Mouse (Mus musculus) embryonic facial prominence, embryonic 12.5 days (tissue): ENCODE results near the gene Hps1. TPM values are rescaled to one million over a fixed set of nuclear protein-coding genes. Genes with fewer than 3 reads are reported as not detected.

Experiments
- ATAC-seq: fragments of 200-750 bp; cut with Nextera tagmentation; 2 replicates; pipeline ENCODE4 v1.8.0; 2017; ENCODE audit not compliant: insufficient number of reproducible peaks, insufficient read depth, low FRiP score, low TSS enrichment
- H3K27ac ChIP-seq: fragments of 300-500 bp; sonication (generic); 2 replicates; pipeline ENCODE4 v1.5.1; 2016; ENCODE audit warnings: mild to moderate bottlenecking
- H3K27me3 ChIP-seq: fragments of 300-500 bp; sonication (generic); 2 replicates; pipeline ENCODE4 v1.6.1; 2016; ENCODE audit warnings: mild to moderate bottlenecking, moderate library complexity
- H3K36me3 ChIP-seq: fragments of 300-500 bp; sonication (generic); 2 replicates; pipeline ENCODE4 v1.6.1; 2016; ENCODE audit warnings: mild to moderate bottlenecking
- H3K4me1 ChIP-seq: fragments of 300-500 bp; sonication (generic); 2 replicates; pipeline ENCODE4 v1.6.1; 2016
- H3K4me2 ChIP-seq: fragments of 300-500 bp; sonication (generic); replicated peaks from 2 replicates; pipeline ENCODE4 v1.6.1; 2016; ENCODE audit warnings: mild to moderate bottlenecking, moderate library complexity
- H3K4me3 ChIP-seq: fragments of 300-500 bp; sonication (generic); 2 replicates; pipeline ENCODE4 v1.5.1; 2016; ENCODE audit warnings: mild to moderate bottlenecking
- H3K9ac ChIP-seq: fragments of 300-500 bp; sonication (generic); 2 replicates; pipeline ENCODE4 v1.6.1; 2016; ENCODE audit warnings: mild to moderate bottlenecking, moderate library complexity
- H3K9me3 ChIP-seq: fragments of 300-500 bp; sonication (generic); 2 replicates; pipeline ENCODE4 v1.6.1; 2016; ENCODE audit warnings: mild to moderate bottlenecking, moderate library complexity
- WGBS: fragments of 180-500 bp; shearing (Covaris S2); methylation state at CpG from one replicate; pipeline ENCODE4 v1.1.7; 2016; 5-methylcytosine and 5-hydroxymethylcytosine counted together
- polyA plus RNA-seq: library from polyadenylated mRNA; unstranded; fragments of >200 nt; fragmentation: Nextera tagmentation; extraction: Ambion mirVana; gene quantifications from 2 replicates; pipeline ENCODE4 v1.2.1, GENCODE M21; 2016

Gene Hps1
- 16.7 and 17.7 TPM in 2 replicates for polyA plus RNA-seq

DNA sequence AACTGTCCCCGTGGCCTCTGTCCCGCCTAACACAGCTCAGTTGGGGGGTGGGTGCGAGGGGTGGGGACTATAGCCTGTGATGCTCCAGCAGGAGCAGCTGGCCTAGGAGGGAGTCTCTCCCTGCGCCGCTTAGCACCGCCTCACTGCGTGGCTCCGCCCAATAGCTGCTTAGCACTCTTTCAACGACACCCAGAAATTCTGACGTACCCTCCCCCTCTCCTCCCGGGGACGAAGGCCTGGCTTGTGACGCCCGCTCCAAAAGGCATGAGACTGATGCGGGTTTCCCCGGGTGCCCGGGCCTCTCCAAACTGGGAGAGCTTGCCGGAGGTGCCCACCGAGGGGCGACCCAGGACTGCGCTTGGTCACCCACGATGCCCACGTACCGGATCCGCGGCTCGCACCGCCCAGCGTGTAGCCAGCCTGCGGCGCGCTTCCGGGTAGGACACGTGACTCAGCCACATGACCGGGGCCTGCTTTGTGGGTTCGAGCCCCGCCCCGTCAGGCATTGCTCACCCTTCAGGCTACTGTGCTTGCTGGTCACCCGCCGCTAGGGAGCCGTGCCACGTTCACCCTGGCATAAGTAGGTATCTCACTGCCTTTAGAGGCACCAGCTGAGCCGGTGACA, at the start of gene Hps1:
Gene Hps1, minus strand, starts transcription at position 448 of the 625 bp plus-strand sequence.
- Histone ChIP-seq H3K4me1 (no peaks in the 10 kb centered on the region; the same call in 1 of the 2 replicates), H3K4me3 (peak within 1 kb of the TSS; percentile 58), H3K9me3 (no peaks in the 10 kb centered on the region), H3K36me3 (no peaks in the 10 kb centered on the region), H3K4me2 (peak within 1 kb of the TSS; percentile 49), H3K27ac (peak within 1 kb of the TSS; percentile 83), H3K9ac (peak within 1 kb of the TSS; percentile 53), H3K27me3 (no peaks in the 10 kb centered on the region)
- whole genome bisulfite sequencing: under 1% methylated on average over 43 of the region's 43 CpGs
- peak; percentile 95 for ATAC-seq

DNA sequence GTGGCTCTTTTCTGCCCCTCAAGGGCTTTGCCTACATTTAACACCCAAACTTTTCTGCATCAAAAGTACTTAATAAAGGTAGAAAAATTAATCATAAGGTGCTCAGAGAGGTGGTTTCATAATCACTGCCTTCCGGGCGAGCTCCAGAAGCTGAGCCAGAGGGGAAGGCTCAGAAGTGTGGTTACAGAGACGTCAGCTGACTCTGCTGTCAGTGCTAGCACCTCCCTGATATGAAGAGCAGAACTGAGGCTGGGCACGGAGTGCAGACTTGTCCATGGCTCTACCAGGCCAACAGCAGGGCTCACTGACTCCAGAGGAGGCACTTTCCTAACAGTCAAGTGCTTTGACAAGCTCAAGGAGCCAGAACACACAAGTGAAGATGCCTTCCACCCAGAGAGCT, 49.4 kb upstream of the Hps1 start:
- Histone ChIP-seq H3K27ac (no peak overlapping the region), H3K9me3 (no peaks in the 10 kb centered on the region), H3K4me2 (no peak overlapping the region), H3K9ac (no peak overlapping the region), H3K4me1 (no peaks in the 10 kb centered on the region), H3K27me3 (no peaks in the 10 kb centered on the region), H3K36me3 (no peaks in the 10 kb centered on the region), H3K4me3 (no peak overlapping the region)
- ATAC-seq: no peak
- 75% methylated on average over 4 of the region's 4 CpGs for whole genome bisulfite sequencing

DNA sequence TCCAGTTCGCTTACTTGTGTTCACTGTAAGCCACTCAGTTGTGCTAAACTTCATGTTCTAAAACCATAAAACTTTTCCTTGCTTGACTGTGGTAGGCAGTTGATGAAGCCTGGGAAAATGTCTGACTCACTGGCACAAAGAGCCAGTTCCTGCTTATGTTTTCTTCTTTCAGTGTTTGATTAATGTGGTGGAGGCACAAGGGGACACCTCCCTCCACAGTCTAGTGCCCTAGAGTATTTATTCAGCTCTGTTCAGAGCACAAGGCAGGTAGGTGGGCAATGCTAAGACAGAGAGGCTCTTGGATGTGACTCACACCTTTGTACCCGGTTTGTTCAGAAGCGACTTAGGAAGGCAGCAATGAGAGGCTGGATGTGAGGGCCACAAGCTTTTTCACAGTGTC, 48.1 kb upstream of the Hps1 start:
- 89% methylated on average over 3 of the region's 3 CpGs for WGBS
- H3K4me1 ChIP-seq: no peaks in the 10 kb centered on the region
- ATAC-seq: no peak
- H3K9me3 ChIP-seq: no peaks in the 10 kb centered on the region
- H3K36me3 ChIP-seq: no peaks in the 10 kb centered on the region
- H3K27me3 ChIP-seq: no peaks in the 10 kb centered on the region
- H3K4me2 ChIP-seq: no peak overlapping the region
- no peak overlapping the region for H3K9ac ChIP-seq
- H3K4me3 ChIP-seq: no peak overlapping the region
- H3K27ac ChIP-seq: no peak overlapping the region

DNA sequence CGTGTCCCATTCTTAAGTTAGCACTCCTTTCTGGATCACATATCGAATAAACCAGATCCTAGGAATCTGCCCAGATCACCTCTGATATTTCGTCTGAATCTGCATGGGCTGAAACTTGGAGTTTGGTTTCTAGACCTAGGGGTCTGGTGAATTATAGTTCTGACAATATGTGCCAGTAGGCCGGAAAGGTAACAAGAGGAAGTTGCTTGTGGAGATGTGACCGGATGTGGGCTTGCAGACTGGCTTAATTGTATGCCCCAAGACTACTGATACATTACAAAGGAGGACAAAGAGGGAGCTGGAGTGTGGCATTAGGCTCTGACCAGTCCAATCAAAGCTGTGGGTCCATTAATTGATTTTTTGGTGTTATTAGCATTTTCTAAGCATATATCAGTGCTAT, 40.3 kb upstream of the Hps1 start:
- Histone ChIP-seq H3K9ac (no peak overlapping the region), H3K27me3 (no peaks in the 10 kb centered on the region), H3K4me1 (no peaks in the 10 kb centered on the region), H3K36me3 (no peaks in the 10 kb centered on the region), H3K27ac (no peak overlapping the region), H3K9me3 (no peaks in the 10 kb centered on the region), H3K4me3 (no peak overlapping the region), H3K4me2 (no peak overlapping the region)
- ATAC-seq: no peak
- WGBS: 86% methylated on average over 5 of the region's 5 CpGs

DNA sequence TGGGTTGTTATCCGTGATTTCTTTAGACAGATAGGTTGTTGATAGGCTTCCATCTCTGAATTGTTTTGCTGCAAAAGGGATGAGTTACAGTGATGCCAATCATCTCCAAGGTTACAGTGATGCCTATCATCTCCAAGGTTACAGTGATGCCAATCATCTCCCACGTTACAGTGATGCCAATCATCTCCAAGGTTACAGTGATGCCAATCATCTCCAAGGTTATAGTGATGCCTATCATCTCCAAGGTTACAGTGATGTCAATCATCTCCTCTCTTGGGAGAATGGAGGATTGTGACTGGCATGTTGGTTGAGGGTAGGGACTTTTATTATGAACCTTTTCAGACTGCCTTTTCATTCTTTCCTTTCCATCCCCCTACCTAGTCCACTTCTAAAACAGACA, 38.0 kb upstream of the Hps1 start:
- ATAC-seq: no peak
- WGBS: 79% methylated on average over 2 of the region's 2 CpGs

DNA sequence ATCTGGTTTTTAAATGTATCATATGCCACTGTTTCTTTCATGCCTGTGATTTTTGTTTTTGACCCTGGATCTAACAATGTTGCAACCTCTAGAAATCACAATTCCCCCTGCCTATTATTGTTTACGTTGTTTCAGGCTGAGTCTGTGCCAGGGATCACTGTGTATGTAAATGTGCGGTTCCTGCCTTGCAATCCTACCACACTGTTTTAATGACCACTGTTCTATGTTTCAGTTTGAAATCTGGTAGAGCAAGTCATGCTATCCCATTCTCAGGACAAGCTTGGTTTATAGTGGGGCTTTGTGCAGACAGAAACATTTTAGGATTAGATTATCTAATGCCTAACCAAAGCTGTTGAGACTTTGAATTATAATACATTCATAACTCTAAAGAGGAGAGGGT, 36.5 kb upstream of the Hps1 start:
- H3K4me1 ChIP-seq: no peaks in the 10 kb centered on the region
- 89% methylated on average over 2 of the region's 2 CpGs for WGBS
- H3K27me3 ChIP-seq: no peaks in the 10 kb centered on the region
- ATAC-seq: no peak
- no peak overlapping the region for H3K4me2 ChIP-seq
- H3K27ac ChIP-seq: no peak overlapping the region
- H3K36me3 ChIP-seq: no peaks in the 10 kb centered on the region
- no peak overlapping the region for H3K9ac ChIP-seq
- no peaks in the 10 kb centered on the region for H3K9me3 ChIP-seq
- H3K4me3 ChIP-seq: no peak overlapping the region

More for the DNA sequence above, 38.0 kb upstream of the Hps1 start:
- no peak overlapping the region for H3K4me3 ChIP-seq
- no peak overlapping the region for H3K27ac ChIP-seq
- H3K9ac ChIP-seq: no peak overlapping the region
- H3K27me3 ChIP-seq: no peaks in the 10 kb centered on the region
- no peaks in the 10 kb centered on the region for H3K9me3 ChIP-seq
- H3K4me1 ChIP-seq: no peaks in the 10 kb centered on the region
- no peaks in the 10 kb centered on the region for H3K36me3 ChIP-seq
- H3K4me2 ChIP-seq: no peak overlapping the region

DNA sequence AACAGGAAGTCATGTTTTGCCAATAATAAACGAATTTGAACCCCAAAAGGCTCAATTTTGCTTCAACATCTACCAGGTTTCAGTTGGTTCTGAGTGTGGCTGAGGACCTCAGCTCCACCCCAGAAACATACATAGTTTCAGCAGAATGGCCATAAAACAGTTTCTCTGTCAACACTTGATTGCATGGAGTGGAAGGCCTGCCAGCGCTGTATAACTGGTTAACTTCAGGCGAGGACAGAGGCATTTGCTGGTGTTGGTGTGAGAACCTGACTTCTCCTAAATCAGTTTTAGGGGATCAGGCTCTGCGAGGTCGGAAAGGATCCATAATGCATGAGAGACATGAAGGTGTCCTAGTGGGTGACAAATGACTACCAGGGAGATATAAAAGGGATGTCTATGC, 30.4 kb upstream of the Hps1 start:
- no peak overlapping the region for H3K27ac ChIP-seq
- ATAC-seq: no peak
- no peaks in the 10 kb centered on the region for H3K36me3 ChIP-seq
- no peaks in the 10 kb centered on the region for H3K9me3 ChIP-seq
- no peak overlapping the region for H3K4me2 ChIP-seq
- no peak overlapping the region for H3K9ac ChIP-seq
- H3K27me3 ChIP-seq: no peaks in the 10 kb centered on the region
- no peaks in the 10 kb centered on the region for H3K4me1 ChIP-seq
- H3K4me3 ChIP-seq: no peak overlapping the region
- WGBS: 77% methylated on average over 5 of the region's 5 CpGs

DNA sequence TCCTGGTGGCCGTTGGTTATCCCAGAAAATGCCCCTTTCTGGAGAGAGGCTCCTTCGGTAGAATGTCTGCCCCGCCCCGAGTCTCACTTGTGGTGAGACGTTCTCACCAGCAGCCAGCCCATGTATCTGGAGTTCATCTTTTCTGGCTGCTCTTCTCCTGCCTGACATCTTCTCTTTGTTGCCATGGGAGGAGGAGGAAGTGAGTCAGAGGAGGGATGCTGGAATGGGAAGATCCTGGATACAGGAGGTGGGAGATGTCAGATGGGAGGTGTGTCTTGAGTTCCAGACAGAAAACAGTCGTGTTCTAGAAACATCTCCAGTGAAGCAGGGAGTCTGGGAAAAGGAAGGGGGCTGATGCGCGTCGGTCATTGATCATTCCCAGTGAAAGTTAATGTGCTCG, 29.7 kb upstream of the Hps1 start:
- no peak overlapping the region for H3K9ac ChIP-seq
- no peaks in the 10 kb centered on the region for H3K9me3 ChIP-seq
- no peak for ATAC-seq
- H3K4me3 ChIP-seq: no peak overlapping the region
- 80% methylated on average over 10 of the region's 10 CpGs for WGBS
- H3K27ac ChIP-seq: no peak overlapping the region
- H3K27me3 ChIP-seq: no peaks in the 10 kb centered on the region
- H3K36me3 ChIP-seq: no peaks in the 10 kb centered on the region
- no peak overlapping the region for H3K4me2 ChIP-seq
- H3K4me1 ChIP-seq: no peaks in the 10 kb centered on the region

DNA sequence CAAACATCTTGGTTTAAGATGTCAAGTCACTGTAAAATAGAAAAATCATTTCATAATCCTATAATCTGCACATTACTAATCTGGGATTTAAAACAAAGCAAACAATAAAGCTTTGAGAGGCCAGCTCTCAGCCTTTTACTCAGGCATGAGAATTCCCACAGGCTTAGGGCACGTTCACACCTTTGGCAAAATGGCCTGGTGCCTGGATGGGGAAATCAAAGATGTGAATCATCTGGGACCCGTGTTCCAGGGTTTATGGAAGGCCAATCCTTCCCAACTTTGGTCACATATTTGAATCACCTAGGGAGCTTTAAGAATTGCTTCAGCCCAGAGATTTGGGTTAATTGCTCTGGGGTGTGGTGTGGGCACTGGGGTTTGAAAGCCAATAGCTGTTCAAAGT, 18.1 kb upstream of the Hps1 start:
- Histone ChIP-seq H3K27ac (no peak overlapping the region), H3K4me2 (no peak overlapping the region), H3K36me3 (no peaks in the 10 kb centered on the region), H3K27me3 (no peaks in the 10 kb centered on the region), H3K9ac (no peak overlapping the region), H3K4me1 (peaks cover 9% of the 10 kb centered on the region), H3K9me3 (no peaks in the 10 kb centered on the region), H3K4me3 (no peak overlapping the region)
- WGBS: 58% methylated on average over 2 of the region's 2 CpGs
- no peak for ATAC-seq

DNA sequence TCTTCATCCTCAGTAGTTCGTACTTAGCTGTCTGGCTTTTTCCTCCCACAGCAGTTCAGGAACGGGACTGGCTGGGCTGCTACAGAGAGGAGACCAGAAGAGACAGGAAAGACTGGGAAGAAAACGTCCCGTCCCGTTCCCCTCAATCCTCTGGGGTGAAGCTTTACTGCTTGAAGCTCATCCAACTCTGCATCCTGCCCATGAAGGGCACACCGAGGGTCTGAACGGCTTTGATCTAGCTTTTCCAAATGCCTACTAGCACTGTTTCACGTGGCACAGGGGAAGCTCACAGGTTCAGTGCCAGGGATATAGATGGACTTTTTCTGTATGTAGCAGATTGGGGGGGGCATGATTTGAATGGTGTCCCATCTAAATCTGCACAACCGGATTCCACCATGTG, 16.0 kb upstream of the Hps1 start:
- Histone ChIP-seq H3K36me3 (no peaks in the 10 kb centered on the region), H3K9me3 (no peaks in the 10 kb centered on the region), H3K9ac (no peak overlapping the region), H3K27ac (no peak overlapping the region), H3K4me1 (peaks cover 9% of the 10 kb centered on the region), H3K27me3 (no peaks in the 10 kb centered on the region), H3K4me3 (peak overlapping the region; percentile 35; the same call in 1 of the 2 replicates), H3K4me2 (peak overlapping the region; percentile 82)
- 27% methylated on average over 9 of the region's 9 CpGs for WGBS
- ATAC-seq: no peak

DNA sequence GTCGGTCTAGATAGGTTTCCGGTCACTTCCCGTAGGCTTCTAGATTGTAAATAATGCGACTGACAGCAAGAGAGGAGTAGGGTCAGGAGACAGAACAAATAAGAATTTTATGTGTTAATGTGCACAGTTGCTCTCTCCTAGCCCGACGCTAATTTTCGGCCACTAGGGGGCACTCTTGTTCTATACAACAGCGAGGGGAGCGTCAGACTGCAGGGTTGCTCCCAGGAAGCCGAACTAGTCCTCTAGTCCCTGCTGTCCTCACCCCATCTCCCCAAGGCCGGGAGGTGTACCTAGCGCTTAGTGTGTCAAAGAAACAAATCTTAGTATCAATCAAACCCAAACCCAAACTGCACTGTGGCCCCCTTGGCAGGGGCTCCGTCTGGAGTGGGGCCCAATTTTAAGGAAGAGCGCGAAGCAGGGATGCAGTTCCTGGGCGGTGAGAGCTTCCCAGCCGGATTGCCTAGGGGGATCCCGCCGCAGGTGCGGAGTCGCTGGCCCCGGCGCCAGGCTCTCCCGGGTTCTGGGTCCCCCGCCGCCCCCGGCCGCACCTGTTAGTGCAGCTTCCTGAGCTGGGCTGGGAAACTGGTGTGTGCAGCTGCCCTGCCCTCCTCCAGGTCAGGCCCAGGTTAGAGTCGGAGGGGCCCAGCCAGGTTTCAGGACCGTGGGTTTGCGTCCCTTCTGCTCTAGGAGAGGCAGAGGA, 15.3 kb upstream of the Hps1 start:
- Histone ChIP-seq H3K4me3 (peak overlapping the region; percentile 35), H3K36me3 (no peaks in the 10 kb centered on the region), H3K9ac (peak overlapping the region; percentile 30), H3K9me3 (no peaks in the 10 kb centered on the region), H3K27me3 (no peaks in the 10 kb centered on the region), H3K4me1 (peaks cover 9% of the 10 kb centered on the region), H3K27ac (0 out of 2 replicates have a peak overlapping the region, but pooled peaks have one; percentile 41), H3K4me2 (peak overlapping the region; percentile 82)
- WGBS: 3% methylated on average over 31 of the region's 31 CpGs
- ATAC-seq: peak; percentile 78

DNA sequence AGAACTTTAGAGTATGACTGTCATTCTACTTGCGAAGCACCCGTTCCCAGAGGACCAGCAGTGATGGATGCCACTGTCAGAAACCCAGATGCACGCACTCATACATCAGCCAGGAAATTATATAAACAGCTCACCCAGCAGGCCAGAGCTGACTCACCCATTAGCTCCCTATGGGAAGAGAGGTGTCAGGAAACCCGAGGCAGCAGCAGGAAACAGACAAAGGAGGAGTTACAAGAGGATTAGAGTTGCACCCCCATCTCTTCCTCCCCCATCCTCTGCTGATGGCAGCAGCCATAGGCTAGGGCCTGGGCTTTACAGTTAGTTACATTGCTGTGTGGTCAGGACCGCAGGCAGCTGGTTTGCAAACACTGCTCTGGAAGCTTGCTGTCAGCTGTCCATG, 8.5 kb upstream of the Hps1 start:
- ATAC-seq: no peak
- Histone ChIP-seq H3K4me2 (no peak overlapping the region), H3K27ac (no peak overlapping the region), H3K9ac (no peak overlapping the region), H3K4me1 (no peaks in the 10 kb centered on the region; the same call in none of the 2 replicates), H3K4me3 (no peak overlapping the region), H3K27me3 (peaks cover 9% of the 10 kb centered on the region; the same call in 1 of the 2 replicates), H3K36me3 (no peaks in the 10 kb centered on the region), H3K9me3 (no peaks in the 10 kb centered on the region)
- WGBS: 52% methylated on average over 5 of the region's 5 CpGs
